Mouse (Mus musculus): Measurements from ENCODE around the gene 9130213A22Rik.

9130213A22Rik gene

DNA sequence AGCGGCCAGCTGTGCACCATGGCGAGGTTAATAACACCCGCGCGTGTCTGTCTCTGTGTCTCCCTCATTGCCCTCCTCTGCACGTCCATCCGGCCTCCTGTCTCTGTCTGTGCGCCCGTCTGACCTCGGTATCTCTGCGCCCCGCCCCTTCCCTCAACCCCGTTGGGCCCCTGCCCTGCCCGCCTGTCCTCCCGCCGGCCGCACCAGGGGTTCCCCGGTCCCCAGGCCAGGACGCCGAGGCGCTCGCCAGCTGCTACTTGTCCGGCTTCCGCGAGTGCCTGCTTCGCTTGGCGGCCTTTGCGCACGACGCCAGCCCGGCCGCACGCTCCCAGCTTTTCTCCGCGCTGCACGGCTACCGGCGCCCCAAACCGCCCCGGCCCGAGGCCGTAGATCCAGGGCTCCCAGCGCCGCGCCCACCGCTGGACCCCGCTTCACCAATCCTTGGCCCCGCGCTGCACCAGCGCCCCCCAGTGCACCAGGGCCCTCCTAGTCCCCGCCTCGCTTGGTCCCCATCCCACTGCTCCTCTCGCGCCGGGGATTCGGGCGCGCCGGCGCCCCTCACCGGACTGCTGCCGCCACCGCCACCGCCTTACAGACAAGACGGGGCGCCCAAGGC is at the start of gene 9130213A22Rik:
TSS of gene 9130213A22Rik (minus strand) at position 254 of the 616 bp plus-strand sequence.
- peak; percentile 81 for DNase-seq

DNA sequence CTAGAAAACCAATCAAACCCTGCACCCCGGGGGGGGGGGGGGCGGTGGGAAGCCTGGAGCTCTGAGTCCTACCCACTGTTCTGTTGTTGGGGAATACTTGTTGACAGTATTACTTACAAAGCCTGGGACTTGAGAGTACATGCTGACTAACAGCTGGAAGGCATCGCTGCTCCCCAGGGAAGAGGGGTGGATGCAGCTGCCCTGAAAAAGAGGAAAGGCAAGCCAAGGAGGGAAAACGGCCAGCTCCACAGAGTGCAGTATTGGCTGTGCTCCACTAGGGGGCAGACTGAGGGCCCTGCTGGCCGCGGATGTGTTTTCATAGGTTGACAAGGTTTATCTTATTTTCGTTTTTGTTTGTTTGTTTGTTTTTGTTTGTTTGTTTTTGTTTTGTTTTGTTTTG is 49.2 kb upstream of the 9130213A22Rik start:
- DNase-seq = peak; percentile 64 to 65

DNA sequence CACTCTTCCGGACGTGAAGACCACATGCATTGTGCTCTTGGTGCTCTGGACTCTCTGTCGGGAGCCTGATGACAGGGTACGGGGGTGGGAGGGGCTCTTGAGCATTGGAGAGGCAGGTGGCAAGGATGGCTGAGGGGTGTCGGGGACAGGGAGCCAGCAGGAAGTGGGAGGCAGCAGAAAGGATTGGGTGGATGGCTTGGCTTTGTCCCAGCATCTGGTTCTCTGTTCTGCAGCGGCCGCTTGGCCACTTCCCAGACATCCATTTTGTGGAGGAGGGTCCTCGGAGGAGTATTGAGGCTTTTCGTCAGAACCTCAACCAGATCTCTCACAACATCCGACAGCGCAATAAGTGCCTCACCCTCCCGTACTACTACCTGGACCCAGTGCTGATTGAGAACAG is 46.9 kb upstream of the 9130213A22Rik start:
- no peak for DNase-seq

DNA sequence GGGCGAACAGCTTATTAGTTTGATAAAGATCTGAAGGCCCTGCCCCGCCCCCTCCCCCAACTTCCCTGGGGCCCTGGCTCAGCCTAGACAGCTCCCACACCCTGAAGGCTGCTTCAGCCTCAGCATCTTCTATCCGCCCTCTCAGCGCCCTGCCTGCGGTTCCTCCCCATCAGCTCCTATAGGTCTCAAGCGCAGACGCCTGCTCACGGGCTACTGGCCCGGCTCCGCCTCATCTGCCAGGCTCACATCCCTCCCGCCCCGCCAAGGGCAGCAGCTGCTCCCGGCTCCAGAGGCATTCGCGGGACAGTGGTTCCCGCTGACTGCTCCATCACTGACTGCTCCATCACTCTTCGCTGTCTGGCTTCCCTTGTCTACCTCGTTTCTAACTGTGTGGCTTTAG is 34.4 kb upstream of the 9130213A22Rik start, which contains the start of gene Alox12b:
TSS of gene Alox12b (plus strand) at position 190 of the 400 bp plus-strand sequence.
- DNase-seq = no peak

DNA sequence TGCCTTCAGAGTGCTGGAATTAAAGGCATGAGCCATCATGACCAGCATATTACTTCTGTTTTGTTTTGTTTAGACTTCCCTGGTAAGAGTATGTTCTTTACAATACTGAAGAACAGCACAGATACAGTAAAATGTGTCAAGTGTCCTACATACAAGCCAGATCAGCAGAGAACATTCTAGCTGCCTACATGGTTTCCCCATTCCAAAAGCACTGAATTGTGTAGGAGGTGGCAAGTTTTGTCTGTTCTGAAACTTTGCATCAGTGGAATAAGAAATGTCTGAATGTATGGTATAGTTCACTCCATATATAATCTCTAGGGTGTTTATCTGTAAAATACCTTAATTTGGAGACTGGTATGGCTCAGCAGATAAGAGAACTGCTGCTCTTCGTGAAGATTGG is 33.0 kb upstream of the 9130213A22Rik start:
- no peak for DNase-seq

DNA sequence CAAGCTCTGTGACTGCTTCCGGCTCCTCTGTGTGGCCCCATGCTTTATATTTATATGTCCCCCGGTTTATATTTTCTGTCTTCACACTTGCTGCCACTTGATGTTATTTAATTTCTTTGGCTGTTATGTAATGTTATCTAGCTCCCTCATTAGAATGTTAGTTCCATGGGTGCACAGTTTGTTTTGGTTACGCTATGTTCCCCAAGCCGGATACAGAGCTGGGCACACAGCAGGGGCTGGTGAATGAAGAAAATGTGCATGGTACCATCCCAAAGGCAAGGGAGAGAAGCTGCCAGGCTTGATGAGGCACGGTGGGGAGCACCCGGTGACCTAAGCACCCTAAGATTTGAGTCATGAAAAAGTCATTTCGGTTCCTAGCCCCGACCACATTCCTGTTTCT is 31.4 kb upstream of the 9130213A22Rik start:
- no peak for DNase-seq

DNA sequence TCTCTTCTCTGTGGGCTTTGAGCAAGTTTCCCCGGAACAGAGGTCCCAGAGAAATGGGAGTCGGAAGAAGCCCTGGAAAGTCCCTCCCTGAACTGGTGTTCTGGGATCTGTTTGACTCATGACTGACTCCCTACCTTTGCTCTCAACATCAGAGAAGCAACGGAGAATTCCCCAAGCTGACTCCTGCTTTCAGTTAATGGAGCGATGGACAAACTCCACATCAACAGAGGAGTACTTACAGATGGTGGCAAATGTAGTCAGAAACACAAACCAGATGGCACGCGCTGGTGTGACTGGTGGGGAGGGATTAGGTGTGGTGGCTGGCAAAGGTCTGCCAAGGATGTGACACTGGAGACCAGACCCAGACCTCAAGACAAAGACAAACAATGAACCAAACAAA is 28.6 kb upstream of the 9130213A22Rik start:
- DNase-seq = no peak

DNA sequence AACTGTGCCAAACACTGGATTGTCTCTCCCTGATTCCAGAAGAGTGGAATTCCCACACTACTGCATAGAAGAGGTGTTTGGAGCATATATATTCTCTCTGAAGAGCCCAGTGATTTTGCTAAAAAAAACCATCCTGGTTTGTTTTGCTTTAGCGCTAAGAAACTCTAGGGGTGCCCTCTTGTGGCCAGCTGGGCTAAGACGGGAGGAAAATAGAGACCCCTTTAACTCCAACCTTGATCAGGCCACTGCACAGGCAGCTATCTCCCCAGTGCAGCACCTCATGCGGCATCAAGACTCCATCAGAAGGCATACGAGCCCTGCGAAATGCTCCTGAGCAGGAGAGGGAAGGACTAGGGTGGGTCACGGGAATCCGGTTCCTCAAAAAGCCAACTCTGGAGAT is 28.1 kb upstream of the 9130213A22Rik start:
- DNase-seq = peak; percentile 77 to 82

DNA sequence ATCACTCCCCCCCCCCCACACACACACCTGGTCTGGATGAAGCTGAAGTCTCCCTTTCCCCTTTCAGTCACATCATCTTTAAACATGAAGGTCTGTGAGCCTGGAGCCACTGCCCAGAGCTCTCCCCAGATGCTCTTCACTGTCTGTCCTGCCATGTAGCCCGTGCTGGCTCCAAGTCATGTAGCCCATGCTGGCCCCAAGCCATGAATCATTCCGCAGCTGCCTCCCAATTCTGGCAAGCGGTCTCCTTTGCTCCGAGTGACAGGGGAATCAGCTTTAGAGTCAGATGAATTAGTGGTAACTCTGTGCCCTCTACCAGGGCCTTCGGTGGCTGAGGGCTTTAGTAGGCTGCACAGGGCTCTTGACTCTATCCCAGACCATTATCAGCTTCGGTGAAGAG is 27.3 kb upstream of the 9130213A22Rik start:
- DNase-seq = no peak

DNA sequence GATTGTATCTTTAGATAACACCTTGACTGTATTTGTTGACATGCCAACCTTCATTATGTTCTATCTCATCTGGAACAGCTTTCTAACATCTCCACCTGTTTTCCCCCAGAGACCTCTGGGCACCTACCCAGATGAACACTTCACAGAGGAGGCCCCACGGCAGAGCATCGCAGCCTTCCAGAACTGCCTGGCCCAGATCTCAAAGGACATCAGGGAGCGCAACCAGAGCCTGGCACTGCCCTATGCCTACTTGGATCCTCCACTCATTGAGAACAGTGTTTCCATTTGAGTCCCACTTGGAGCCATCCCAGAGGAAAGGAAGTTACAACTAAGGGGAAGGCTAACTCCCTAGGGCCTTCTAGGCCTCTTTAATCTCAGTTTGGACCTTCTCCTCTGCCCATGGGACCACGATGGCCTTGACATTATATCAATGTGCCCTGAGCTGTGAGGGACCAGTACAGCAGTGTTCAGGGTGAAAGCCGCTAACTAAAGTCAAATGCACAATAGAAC is 26.1 kb upstream of the 9130213A22Rik start:
- no peak for DNase-seq

DNA sequence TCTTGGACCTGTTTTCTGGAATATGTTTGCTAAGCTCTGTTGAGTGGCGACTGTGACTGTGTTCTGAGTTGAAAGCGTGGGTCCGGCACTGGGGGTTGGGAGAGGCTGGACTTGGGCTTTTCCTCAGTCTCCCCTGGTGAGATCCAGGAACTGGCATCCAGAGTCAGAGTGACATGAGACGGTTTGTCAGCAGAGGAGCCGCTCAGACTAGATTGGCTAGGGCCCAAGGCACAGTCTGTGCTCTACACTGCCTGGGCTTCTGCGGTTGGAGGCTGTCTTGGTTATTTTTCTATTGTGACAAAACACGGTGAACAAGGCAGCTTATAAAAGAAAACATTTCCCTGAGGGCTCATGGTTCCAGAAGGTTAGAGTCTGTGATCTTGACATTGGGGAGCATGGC is 25.2 kb upstream of the 9130213A22Rik start:
- no peak for DNase-seq

DNA sequence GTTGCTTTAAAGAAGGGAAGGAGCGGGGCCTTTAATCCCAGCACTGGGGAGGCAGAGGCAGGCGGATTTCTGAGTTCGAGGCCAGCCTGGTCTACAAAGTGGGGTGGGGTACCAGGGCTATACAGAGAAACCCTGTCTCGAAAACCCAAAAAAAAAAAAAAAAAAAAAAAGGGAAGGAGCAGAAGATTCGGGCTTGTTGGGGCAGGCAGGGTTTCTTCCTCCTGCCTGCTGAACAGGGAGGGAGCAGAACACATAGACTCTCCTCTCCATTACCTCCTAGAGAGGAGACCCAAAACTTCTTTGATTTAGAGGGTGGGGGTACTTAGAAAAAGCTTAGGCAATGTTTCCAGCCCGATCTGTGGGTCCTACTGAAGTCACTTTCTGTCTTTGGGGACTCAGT is 13.0 kb upstream of the 9130213A22Rik start:
- no peak for DNase-seq

DNA sequence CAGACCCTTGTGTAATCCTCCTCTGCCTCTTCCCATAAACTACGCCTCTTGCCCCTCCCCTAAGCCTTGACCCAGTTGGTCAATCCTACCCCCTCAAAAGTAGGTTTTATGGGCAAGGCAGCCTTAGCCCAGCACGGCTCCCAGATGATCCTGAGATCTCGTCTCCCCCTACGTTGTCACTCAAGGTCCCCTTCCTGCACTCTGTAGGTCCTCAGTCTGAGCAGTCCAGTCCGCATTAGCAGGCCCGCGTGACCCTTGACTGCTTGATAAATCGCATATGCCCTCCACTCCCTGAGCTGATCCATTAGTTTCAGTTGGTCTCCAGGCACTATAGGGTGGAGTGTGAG is 12.2 kb upstream of the 9130213A22Rik start:
- no peak for DNase-seq

DNA sequence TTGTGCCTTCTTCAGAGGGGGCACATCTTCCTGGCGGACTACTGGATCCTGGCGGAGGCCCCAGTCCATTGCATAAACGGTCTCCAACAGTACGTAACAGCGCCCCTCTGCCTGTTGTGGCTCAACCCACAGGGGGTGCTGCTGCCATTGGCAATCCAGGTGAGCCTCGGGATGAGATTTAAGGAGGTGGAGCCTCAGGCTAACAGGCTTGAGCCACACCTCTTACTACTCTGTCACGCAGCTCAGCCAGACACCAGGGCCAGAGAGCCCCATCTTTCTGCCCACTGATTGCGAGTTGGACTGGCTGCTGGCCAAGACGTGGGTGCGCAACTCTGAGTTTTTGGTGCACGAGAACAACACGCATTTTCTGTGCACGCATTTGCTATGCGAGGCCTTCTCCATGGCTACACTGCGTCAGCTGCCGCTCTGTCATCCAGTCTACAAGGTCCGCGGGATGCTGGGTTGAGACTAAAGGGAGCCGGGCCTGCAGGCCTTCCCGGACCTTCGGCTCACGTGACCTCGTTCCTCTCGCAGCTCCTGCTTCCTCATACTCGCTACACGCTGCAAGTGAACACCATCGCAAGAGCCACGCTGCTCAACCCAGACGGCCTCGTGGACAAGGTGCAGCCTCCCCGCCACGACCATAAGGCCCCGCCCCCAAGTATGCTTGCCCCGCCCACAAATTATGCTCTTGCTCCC is 11.7 kb upstream of the 9130213A22Rik start:
- DNase-seq = peak; percentile 65 to 67

DNA sequence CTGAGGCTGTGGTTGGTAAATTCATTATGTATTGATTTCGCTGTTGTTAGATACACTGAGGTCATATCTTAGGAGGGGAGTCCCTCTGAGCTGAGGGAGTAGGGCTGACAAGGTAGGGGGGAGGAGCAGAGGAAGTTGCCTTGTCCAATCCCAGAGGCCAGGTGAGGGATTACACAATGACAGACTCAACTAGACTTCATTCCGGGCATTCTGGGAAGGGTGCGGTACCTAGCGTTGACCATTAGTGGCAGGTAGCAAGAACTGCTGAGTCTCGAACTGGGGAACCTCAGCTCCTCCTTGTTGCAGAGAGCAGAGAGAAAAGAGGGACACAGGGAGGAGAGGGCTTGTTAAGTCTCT is 11.2 kb upstream of the 9130213A22Rik start:
- no peak for DNase-seq

DNA sequence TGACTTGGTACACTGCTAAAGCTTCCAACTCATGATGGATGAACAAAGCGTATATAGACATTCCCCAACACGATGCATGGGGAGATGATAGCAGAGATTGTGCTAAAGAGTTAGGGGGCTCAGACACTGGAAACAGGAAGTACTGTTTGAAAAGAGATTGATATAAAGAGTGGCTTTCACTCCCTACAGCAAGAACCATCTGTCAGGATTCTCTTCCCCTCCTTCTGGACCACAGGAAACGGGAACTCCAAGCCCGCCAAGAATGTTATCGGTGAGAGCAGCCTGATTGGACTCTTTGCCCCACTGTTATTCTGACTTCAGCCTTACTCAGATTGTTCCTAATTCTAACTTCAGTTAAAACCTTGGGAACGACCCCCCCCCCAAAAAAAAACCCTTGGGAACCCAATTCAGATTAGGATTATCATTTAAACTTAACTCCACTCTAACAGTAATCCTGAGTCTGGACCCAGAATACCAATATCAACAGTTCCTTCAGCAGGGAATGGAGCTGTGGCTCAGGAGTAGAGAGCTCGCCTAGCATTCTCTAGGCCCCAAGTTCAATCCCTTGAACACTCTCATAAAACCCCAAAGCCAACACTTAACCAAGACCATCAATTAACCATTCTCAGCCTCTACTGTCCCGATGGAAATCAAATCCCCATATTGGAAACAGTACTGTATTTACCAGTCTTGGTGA is 6.2 kb upstream of the 9130213A22Rik start:
- DNase-seq = no peak

DNA sequence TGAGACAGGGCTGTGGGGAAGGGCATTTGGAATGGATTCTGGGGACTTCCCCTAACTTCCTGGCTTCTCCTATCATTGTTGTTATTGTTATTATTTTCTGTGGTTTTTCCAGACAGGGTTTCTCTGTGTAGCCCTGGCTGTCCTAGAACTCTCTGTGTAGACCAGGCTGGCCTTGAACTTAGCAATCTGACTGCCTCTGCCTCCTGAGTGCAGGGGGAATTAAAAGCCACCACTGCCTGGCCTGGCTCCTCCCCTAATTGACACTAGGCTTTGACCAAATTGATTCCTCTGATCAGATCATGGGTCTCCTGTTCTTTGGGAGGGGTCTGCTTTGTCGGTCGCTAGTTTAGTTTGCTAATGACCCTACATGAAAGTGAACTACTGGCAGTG is 4.3 kb upstream of the 9130213A22Rik start:
- DNase-seq = peak; percentile 21 to 26

DNA sequence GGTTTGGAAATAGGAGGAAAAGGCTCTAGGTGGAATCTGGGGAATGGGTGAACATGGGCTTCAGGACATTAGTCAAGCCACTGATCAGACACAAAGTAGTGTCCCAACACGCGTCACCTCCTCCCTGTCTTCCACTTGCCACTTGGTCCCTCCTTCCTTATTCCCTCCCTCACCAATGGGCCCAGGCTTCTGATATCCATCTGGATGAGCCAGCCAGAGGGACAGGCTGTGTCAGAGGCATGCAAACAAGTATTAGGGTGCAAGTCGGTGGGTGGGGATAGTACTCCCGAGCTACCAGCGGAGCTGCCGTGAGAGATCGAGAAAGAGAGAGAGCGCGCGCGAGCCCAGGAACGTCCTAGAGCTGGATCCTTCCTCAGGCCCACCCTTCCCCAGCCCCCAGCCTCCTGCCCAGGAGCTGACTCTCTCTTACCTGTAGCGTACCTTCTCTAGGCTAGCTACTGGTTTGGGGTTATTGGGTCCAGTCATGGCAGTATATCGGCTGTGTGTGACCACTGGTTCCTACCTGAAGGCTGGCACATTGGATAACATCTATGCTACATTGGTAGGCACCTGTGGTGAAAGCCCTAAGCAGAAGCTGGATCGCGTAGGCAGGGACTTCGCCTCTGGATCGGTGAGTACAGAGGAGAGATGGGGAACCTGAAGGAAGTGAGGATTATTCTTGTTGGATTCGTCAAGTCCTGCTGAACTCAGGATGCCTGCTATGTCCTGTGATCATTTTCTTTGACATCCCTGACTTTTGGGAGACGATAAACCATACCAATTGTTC is 3.7 kb upstream of the 9130213A22Rik start:
- peak in 1 of 2 experiments; percentile 24 for DNase-seq

DNA sequence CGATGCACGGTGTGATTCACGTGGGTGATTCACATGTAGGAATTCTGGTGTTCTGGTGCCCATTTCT is 3.3 kb upstream of the 9130213A22Rik start, which contains the start of gene Aloxe3:
TSS of gene Aloxe3 (plus strand) at position 45 of the 67 bp plus-strand sequence.
- DNase-seq = no peak

DNA sequence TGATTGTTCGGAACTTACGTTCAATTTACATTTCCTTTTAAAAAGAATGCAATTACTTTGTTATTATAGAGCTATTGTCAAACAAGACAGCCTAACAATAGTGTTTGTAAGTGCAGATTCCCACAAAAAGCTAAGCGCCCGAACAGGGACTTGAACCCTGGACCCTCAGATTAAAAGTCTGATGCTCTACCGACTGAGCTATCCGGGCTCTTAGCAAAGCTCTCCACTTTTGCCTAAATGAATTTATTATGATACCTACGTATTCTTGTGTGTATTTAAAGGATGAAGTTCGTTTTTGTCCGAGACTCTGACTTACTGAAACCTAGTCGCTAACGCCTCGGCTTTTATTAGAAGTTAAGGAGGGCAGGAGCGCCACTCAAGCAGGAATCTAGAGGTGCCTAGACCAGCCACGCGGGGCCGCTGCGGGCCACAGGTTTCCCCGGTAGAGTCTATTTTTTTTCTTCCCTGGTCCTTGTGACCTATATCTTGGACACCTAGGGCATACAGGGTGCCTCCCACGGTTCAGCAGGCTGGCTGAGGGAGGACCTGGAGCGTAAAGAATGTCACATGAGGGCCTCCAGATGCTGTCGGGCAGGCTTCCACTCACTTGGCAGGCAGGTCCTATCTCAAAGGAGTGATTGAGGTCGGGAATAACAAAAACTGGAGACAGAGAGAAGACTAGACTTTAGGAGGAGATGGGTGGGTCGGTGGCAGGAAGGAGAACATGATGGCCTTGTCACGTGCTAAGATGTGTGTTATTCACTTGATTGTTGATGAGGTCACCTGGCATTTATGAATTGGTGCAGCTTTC is 2.9 kb upstream of the 9130213A22Rik start:
- peak; percentile 89 to 90 for DNase-seq

DNA sequence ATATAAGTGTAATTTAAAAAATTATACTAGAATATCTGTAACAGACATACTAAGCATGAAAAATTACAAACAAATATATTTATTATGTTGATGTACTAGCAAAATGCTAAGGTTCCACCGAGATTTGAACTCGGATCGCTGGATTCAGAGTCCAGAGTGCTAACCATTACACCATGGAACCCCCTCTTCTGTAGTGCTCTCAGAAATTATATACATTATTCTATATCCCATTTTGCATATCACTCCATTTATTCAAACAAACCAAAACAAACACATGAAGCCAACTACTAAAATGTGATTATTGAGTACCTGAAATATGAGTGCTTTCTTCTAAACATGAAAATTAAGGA is 2.1 kb upstream of the 9130213A22Rik start:
- DNase-seq = peak; percentile 80 to 83

DNA sequence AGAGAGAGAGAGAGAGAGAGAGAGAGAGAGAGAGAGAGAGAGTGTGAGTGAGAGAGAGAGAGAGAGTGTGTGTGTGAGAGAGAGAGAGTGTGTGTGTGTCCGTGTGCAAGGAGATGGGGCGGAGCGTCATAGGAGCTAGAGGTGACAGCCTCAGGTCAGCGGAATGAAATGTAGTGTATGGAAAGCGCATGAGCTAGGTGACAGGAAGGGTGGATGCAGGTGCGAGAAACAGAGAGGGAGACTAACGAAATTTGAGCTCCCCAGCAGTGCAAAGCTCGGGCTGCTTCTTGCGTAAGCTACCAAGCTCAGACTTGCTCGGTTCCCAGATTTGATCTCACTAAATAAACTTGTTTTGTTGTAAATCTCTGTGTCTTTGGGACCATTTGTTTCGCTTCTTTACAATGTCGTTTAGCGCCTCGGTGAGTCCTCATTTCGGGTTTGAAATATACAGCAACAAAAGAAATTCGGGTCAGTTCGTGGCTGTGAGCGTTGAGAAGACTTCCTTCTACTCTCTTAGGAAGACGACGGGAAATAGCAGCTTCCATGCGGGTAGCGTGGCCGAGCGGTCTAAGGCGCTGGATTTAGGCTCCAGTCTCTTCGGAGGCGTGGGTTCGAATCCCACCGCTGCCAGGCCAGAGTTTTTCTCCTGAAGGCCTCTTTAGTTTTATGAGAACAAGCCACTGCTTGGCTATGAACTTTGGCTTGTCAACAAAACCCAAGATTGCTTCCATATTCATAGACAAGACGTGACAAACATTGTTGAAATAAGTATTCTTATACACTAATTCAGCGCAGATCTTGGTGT is 1.5 kb upstream of the 9130213A22Rik start:
- DNase-seq = peak; percentile 87
